Mouse (Mus musculus): ENCODE results near the gene Gabrr3. TPM values are rescaled to one million over a fixed set of nuclear protein-coding genes. Genes with fewer than 3 reads are reported as not detected.
"Not testable (repeated sequence)": the region's sequence is repeated elsewhere in the genome, so short reads cannot be mapped to it uniquely, and the experiment has no call there.

Gabrr3 gene
- total and polyA plus RNA-seq, 2 experiments from 2014 or later: not detected

DNA sequence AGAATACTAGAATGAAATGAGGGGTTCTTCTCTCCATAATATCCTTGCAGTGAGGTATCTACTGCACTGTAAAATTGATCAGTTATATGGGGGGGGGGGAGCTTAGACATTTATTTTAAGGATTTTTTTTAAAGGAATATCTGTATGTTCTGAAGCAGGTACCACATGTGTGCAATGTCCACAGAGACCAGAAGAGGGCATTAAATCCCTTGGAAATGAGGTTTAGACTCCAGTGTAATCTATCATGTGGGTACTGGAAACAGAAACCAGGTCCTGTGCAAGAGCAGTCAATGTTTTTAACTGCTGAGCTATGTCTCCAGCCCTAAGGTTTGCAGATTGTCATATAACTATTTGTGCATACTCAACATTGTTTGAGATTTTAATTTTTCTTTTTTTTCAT is 42.0 kb downstream of the Gabrr3 start:
- H3K4me2 ChIP-seq (ENCODE audit: low read depth, low read length): no peak overlapping the region
- DNase-seq (ENCODE audit: low spot score) (no peak), ATAC-seq (ENCODE audit: insufficient read depth, low read depth) (no peak)
- H3K9ac ChIP-seq (replicated peaks; ENCODE audit: low read depth, low read length): no peak overlapping the region
- no peaks in the 10 kb centered on the region for H3K36me3 ChIP-seq (replicated peaks; ENCODE audit: control insufficient read depth, insufficient read depth, low read length)
- no peaks in the 10 kb centered on the region for H3K27me3 ChIP-seq (ENCODE audit: control insufficient read depth, insufficient read depth, low read length)
- H3K4me3 ChIP-seq (ENCODE audit: low read depth, low read length): no peak overlapping the region
- TF ChIP-seq CTCF (IDR thresholded peaks at IDR 0.05; ENCODE audit: low read depth) (no peak), EP300 (IDR thresholded peaks at IDR 0.05; ENCODE audit: low read depth) (no peak)
- H3K27ac ChIP-seq (ENCODE audit: low read depth): no peak overlapping the region
- no peaks in the 10 kb centered on the region for H3K4me1 ChIP-seq (ENCODE audit: control insufficient read depth, insufficient read depth)
- H3K9me3 ChIP-seq (replicated peaks; ENCODE audit: control insufficient read depth, low read length): no peaks in the 10 kb centered on the region

DNA sequence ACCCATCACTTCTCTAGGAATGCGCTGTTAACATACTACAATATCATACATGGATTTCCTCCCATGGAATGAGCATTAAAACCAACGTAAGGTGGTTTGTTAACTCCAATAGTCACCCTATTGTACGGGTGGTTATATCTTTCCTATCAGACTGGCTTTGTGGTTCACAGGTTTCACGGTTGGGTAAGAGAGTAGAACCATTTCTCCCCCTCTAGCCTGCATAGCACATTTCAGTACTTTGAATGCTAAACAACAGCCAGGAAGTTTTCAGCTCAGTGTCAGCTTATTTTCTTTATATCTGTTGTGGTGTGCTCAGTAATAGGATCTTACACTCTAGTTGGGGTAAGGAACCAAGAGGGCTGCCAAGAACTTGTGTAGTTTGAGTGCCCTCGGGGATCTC is 44.7 kb downstream of the Gabrr3 start:
- H3K4me2 ChIP-seq (ENCODE audit: low read depth, low read length): no peak overlapping the region
- H3K27ac ChIP-seq (ENCODE audit: low read depth): no peak overlapping the region
- no peak for TF ChIP-seq CTCF (IDR thresholded peaks at IDR 0.05; ENCODE audit: low read depth)
- TF ChIP-seq EP300 (IDR thresholded peaks at IDR 0.05; ENCODE audit: low read depth): no peak
- no peaks in the 10 kb centered on the region for H3K36me3 ChIP-seq (replicated peaks; ENCODE audit: control insufficient read depth, insufficient read depth, low read length)
- no peaks in the 10 kb centered on the region for H3K9me3 ChIP-seq (replicated peaks; ENCODE audit: control insufficient read depth, low read length)
- DNase-seq (ENCODE audit: low spot score) (no peak), ATAC-seq (ENCODE audit: insufficient read depth, low read depth) (no peak)
- 82% methylated on average over 5 of the region's 5 CpGs for WGBS
- no peaks in the 10 kb centered on the region for H3K4me1 ChIP-seq (ENCODE audit: control insufficient read depth, insufficient read depth)
- no peak overlapping the region for H3K9ac ChIP-seq (replicated peaks; ENCODE audit: low read depth, low read length)
- no peaks in the 10 kb centered on the region for H3K27me3 ChIP-seq (ENCODE audit: control insufficient read depth, insufficient read depth, low read length)
- no peak overlapping the region for H3K4me3 ChIP-seq (ENCODE audit: low read depth, low read length)

DNA sequence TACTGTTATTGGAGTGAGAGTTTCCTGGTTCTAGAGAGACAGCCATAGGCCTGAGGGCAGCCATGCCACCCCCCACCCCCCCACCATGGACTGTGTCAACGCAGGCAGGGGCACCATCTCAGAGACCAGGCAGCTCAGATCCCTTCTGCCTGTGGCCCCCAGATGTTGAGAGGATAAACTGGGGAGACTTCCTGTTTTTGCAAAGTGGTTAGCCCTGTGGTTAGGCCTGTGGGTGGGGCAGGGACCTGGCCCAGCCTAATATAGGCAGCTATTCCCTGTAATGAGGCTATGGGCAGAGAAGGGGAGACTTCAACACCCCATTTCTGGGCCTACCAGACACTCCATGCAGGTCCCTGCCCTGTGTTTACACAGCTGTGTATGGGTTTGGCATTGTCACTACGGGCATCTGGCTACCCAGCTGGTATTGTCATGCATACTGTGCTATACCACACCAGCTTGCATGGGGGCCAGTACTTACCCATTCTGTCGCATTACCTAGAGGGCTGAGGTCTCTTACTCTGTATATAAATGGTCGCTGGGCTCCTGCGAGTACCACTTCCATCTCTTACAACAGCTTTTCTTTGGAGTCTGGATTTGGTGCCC is 52.2 kb downstream of the Gabrr3 start:
- not testable (repeated sequence) for ATAC-seq (ENCODE audit: insufficient read depth, low read depth); H3K27me3 ChIP-seq (ENCODE audit: control insufficient read depth, insufficient read depth, low read length)
- 65% methylated on average over 4 of the region's 5 CpGs for WGBS

DNA sequence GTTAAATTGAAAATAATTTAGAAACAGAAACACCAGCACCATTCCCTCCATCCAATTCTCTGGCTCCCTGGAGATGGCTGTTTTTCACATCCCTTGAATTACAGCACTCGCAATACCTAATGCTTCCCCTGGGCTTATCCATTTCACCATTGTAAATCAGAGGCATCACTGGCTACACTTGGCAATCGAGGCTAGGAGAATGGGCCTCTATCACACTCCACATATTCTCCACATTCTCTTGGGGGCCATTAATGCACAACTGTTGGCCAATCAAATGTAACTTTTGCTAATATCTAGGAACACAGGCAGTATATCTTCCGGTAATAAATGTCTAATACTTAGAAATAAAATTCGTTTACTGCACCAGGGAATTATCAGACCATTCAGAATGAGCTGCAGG is 56.4 kb downstream of the Gabrr3 start:
- no peak overlapping the region for H3K4me2 ChIP-seq (ENCODE audit: low read depth, low read length)
- no peaks in the 10 kb centered on the region for H3K36me3 ChIP-seq (replicated peaks; ENCODE audit: control insufficient read depth, insufficient read depth, low read length)
- DNase-seq (ENCODE audit: low spot score): no peak
- H3K27me3 ChIP-seq (ENCODE audit: control insufficient read depth, insufficient read depth, low read length): no peaks in the 10 kb centered on the region
- 68% methylated on average over 4 of the region's 4 CpGs for WGBS
- H3K27ac ChIP-seq (ENCODE audit: low read depth): no peak overlapping the region
- H3K9me3 ChIP-seq (replicated peaks; ENCODE audit: control insufficient read depth, low read length): no peaks in the 10 kb centered on the region
- no peak for ATAC-seq (ENCODE audit: insufficient read depth, low read depth)
- H3K9ac ChIP-seq (replicated peaks; ENCODE audit: low read depth, low read length): no peak overlapping the region
- no peaks in the 10 kb centered on the region for H3K4me1 ChIP-seq (ENCODE audit: control insufficient read depth, insufficient read depth)
- no peak overlapping the region for H3K4me3 ChIP-seq (ENCODE audit: low read depth, low read length)
- TF ChIP-seq CTCF (IDR thresholded peaks at IDR 0.05; ENCODE audit: low read depth) (no peak), EP300 (IDR thresholded peaks at IDR 0.05; ENCODE audit: low read depth) (no peak)

More for the DNA sequence above, 52.2 kb downstream of the Gabrr3 start:
- H3K27ac ChIP-seq (ENCODE audit: low read depth); DNase-seq (ENCODE audit: low spot score); H3K4me2 ChIP-seq (ENCODE audit: low read depth, low read length); H3K4me3 ChIP-seq (ENCODE audit: low read depth, low read length); H3K4me1 ChIP-seq (ENCODE audit: control insufficient read depth, insufficient read depth); H3K9me3 ChIP-seq (replicated peaks; ENCODE audit: control insufficient read depth, low read length); H3K36me3 ChIP-seq (replicated peaks; ENCODE audit: control insufficient read depth, insufficient read depth, low read length); H3K9ac ChIP-seq (replicated peaks; ENCODE audit: low read depth, low read length): not testable (repeated sequence)

DNA sequence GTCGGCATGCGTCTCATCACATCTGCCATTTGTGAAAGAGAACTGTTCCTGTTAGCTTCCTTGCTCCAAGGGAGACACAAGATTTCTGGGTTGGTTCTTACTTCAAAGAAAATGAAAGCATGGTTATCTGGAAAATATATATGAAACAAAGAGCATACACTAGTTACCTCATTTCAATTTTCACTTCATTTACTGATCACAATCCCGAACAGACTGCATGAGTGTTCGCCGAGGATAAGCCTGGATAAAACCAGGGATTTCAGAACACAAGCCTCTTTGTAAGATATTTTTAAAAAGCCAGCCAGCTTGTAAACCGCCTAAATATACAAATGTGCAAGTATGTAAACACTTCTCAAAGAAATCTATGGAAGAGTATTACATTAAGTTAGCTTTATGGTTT is 56.8 kb downstream of the Gabrr3 start:
- DNase-seq (ENCODE audit: low spot score) (no peak), ATAC-seq (ENCODE audit: insufficient read depth, low read depth) (no peak)
- Histone ChIP-seq H3K4me3 (ENCODE audit: low read depth, low read length) (no peak overlapping the region), H3K36me3 (replicated peaks; ENCODE audit: control insufficient read depth, insufficient read depth, low read length) (no peaks in the 10 kb centered on the region), H3K9ac (replicated peaks; ENCODE audit: low read depth, low read length) (no peak overlapping the region), H3K4me2 (ENCODE audit: low read depth, low read length) (no peak overlapping the region), H3K27ac (ENCODE audit: low read depth) (no peak overlapping the region), H3K9me3 (replicated peaks; ENCODE audit: control insufficient read depth, low read length) (no peaks in the 10 kb centered on the region), H3K4me1 (ENCODE audit: control insufficient read depth, insufficient read depth) (no peaks in the 10 kb centered on the region), H3K27me3 (ENCODE audit: control insufficient read depth, insufficient read depth, low read length) (no peaks in the 10 kb centered on the region)
- WGBS: 84% methylated on average over 6 of the region's 6 CpGs
- TF ChIP-seq EP300 (IDR thresholded peaks at IDR 0.05; ENCODE audit: low read depth) (no peak), CTCF (IDR thresholded peaks at IDR 0.05; ENCODE audit: low read depth) (no peak)

DNA sequence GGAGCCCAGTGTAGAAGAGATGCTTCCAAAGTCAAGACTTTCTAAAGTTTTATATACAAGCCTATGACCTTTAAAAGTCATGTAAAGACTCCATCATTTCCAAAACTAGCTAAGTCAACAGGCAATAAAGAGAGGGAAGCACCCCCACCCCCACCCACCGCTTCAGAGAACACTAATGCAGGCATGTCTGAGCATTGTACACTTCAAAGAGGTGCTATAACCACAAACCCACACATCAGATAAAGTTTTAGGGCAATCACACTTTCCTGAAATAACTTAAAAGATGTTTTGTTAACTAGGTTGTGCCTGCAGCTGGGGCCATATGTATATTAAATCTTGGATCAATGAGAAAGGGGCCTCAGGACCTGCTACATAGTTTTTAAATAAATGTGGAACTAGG is 62.7 kb downstream of the Gabrr3 start:
- H3K27me3 ChIP-seq (ENCODE audit: control insufficient read depth, insufficient read depth, low read length): no peaks in the 10 kb centered on the region
- TF ChIP-seq EP300 (IDR thresholded peaks at IDR 0.05; ENCODE audit: low read depth) (no peak), CTCF (IDR thresholded peaks at IDR 0.05; ENCODE audit: low read depth) (no peak)
- H3K4me3 ChIP-seq (ENCODE audit: low read depth, low read length): no peak overlapping the region
- H3K36me3 ChIP-seq (replicated peaks; ENCODE audit: control insufficient read depth, insufficient read depth, low read length): no peaks in the 10 kb centered on the region
- DNase-seq (ENCODE audit: low spot score) (no peak), ATAC-seq (ENCODE audit: insufficient read depth, low read depth) (no peak)
- H3K27ac ChIP-seq (ENCODE audit: low read depth): no peak overlapping the region
- no peaks in the 10 kb centered on the region for H3K9me3 ChIP-seq (replicated peaks; ENCODE audit: control insufficient read depth, low read length)
- H3K4me2 ChIP-seq (ENCODE audit: low read depth, low read length): no peak overlapping the region
- no peak overlapping the region for H3K9ac ChIP-seq (replicated peaks; ENCODE audit: low read depth, low read length)
- WGBS: 80% methylated on average over 1 of the region's 1 CpGs
- H3K4me1 ChIP-seq (ENCODE audit: control insufficient read depth, insufficient read depth): peaks cover 4% of the 10 kb centered on the region

Data from heart, postnatal 0 days (tissue).